Comparison of ENCODE assay signal across 40 mouse cellular contexts in genomic region chr7:142408686-142409085, GRCm38 (mm10). TPM values are rescaled to one million over a fixed set of nuclear protein-coding genes. Genes with fewer than 3 reads are reported as not detected.
"Had no signal": no experiment of that assay in that cellular context is flagged by ENCODE, and none has a peak within 500 bp of the region (broad histone marks: within the 10 kb centered on the region; RNA-seq: fewer than 3 reads in every experiment).

No protein-coding gene starts in this region.

- H3K4me1 ChIP-seq: heart, embryonic 12.5 days; heart, embryonic 13.5 days; heart, embryonic 15.5 days; hindbrain, embryonic 10.5 days; hindbrain, embryonic 12.5 days; hindbrain, embryonic 13.5 days; hindbrain, embryonic 15.5 days; intestine, embryonic 15.5 days had no signal

- DNase-seq: heart, postnatal 10 days; heart, postnatal 14 days; heart, postnatal 36 days; heart, postnatal 4 days; kidney, adult 11 months; kidney, adult 18-20 months; kidney, adult 2 months; kidney, adult 8-10 months; kidney, adult 9 months; kidney, postnatal 10 days; kidney, postnatal 14 days; kidney, postnatal 25 days; kidney, postnatal 36 days; kidney, postnatal 4 days; layer of hippocampus, adult 9-11 months; layer of hippocampus, postnatal 36 days had no signal

- H3K4me3 ChIP-seq: heart, embryonic 12.5 days; heart, embryonic 13.5 days; heart, embryonic 15.5 days; hindbrain, embryonic 10.5 days; hindbrain, embryonic 12.5 days; hindbrain, embryonic 13.5 days; hindbrain, embryonic 15.5 days; intestine, embryonic 15.5 days; kidney, embryonic 15.5 days; layer of hippocampus, adult 2 months; left cerebral cortex, adult 2 months had no signal

- H3K27ac ChIP-seq: heart, embryonic 13.5 days; heart, embryonic 15.5 days; hindbrain, embryonic 10.5 days; hindbrain, embryonic 12.5 days; hindbrain, embryonic 13.5 days; hindbrain, embryonic 14.5 days; hindbrain, embryonic 15.5 days; hindbrain, postnatal 0 days; intestine, embryonic 15.5 days; kidney, embryonic 15.5 days; kidney, postnatal 0 days; layer of hippocampus, adult 2 months; left cerebral cortex, adult 2 months had no signal

- H3K27me3 ChIP-seq: heart, embryonic 12.5 days; heart, embryonic 13.5 days; heart, embryonic 15.5 days; hindbrain, embryonic 12.5 days; hindbrain, embryonic 13.5 days; hindbrain, embryonic 15.5 days; intestine, embryonic 15.5 days; kidney, embryonic 15.5 days had no signal

RNA-seq across cellular contexts. Expression of gene Syt8, which starts 26.0 kb away (rescaled TPM):
- polyA plus RNA-seq: heart, embryonic 14.5 days; heart, postnatal 0 days; hindbrain, embryonic 10.5 days; hindbrain, embryonic 11.5 days; hindbrain, embryonic 13.5 days; hindbrain, embryonic 14.5 days; hindbrain, embryonic 15.5 days; hindbrain, embryonic 16.5 days; hindbrain, postnatal 0 days; inflammation-experienced regulatory T-cells, adult 6 months; kidney, embryonic 14.5 days had no signal

RNA-seq across cellular contexts. Expression of gene Gm49369, which starts 26.2 kb away (rescaled TPM):
- polyA plus RNA-seq: heart, embryonic 12.5 days; heart, embryonic 13.5 days; heart, embryonic 14.5 days; heart, embryonic 16.5 days; hindbrain, embryonic 11.5 days; hindbrain, embryonic 12.5 days; hindbrain, embryonic 14.5 days; intestine, embryonic 14.5 days; intestine, postnatal 0 days; kidney, embryonic 14.5 days; kidney, postnatal 0 days; large intestine, adult 2 months had no signal

RNA-seq across cellular contexts. Expression of gene Tnni2, which starts 32.9 kb away (rescaled TPM):
- polyA plus RNA-seq: inflammation-experienced regulatory T-cells, adult 6 months had no signal
